Mouse (Mus musculus) C2C12 (cell line): Measurements from ENCODE around the gene Psmd10. TPM values are rescaled to one million over a fixed set of nuclear protein-coding genes. Genes with fewer than 3 reads are reported as not detected.

Experiments
- H3K27me3 ChIP-seq: one replicate; pipeline ENCODE4 v1.6.1; 2011; ENCODE audit not compliant: control insufficient read depth, insufficient read depth, insufficient read length
- H3K36me3 ChIP-seq: one replicate; pipeline ENCODE4 v1.6.1; 2011; ENCODE audit not compliant: control insufficient read depth, insufficient read depth
- H3K4me3 ChIP-seq: one replicate; pipeline ENCODE4 v1.5.1; 2011; ENCODE audit warnings: mild to moderate bottlenecking, control low read depth; ENCODE audit not compliant: poor library complexity, insufficient read depth, severe bottlenecking
- H3K79me2 ChIP-seq: one replicate; pipeline ENCODE4 v1.6.1; 2011; ENCODE audit not compliant: control insufficient read depth, insufficient read depth
- H3K79me3 ChIP-seq: one replicate; pipeline ENCODE4 v1.6.1; 2011; ENCODE audit warnings: low read depth, control low read depth
- H3ac ChIP-seq: one replicate; pipeline ENCODE3; 2011; ENCODE audit warnings: low read depth; ENCODE audit not compliant: control insufficient read depth, insufficient read length
- CEBPB ChIP-seq: IDR thresholded peaks from one replicate; pipeline ENCODE4 v1.6.1; 2011; ENCODE audit warnings: low read depth, mild to moderate bottlenecking, control low read depth, moderate library complexity
- CTCF ChIP-seq: IDR thresholded peaks from one replicate; pipeline ENCODE4 v1.5.1; 2011; ENCODE audit not compliant: control insufficient read depth, insufficient read depth, insufficient read length
- FOSL1 ChIP-seq: IDR thresholded peaks from one replicate; pipeline ENCODE4 v1.8.0; 2011; ENCODE audit warnings: mild to moderate bottlenecking, low read length; ENCODE audit not compliant: poor library complexity, insufficient read depth, severe bottlenecking
- MAX ChIP-seq: IDR thresholded peaks from one replicate; pipeline ENCODE4 v1.6.1; 2011; ENCODE audit warnings: mild to moderate bottlenecking, control low read depth
- MYOD1 ChIP-seq: IDR thresholded peaks from one replicate; pipeline ENCODE4 v1.6.1; 2011; ENCODE audit warnings: low read depth; ENCODE audit not compliant: control insufficient read depth, insufficient read length
- MYOG ChIP-seq: IDR thresholded peaks from one replicate; pipeline ENCODE4 v1.6.1; 2011; ENCODE audit not compliant: control insufficient read depth, insufficient read length; ENCODE audit errors: extremely low read depth
- USF1 ChIP-seq: IDR thresholded peaks from one replicate; pipeline ENCODE4 v1.6.1; 2011; ENCODE audit warnings: low read depth, mild to moderate bottlenecking, control low read depth, moderate library complexity
- long read RNA-seq, 2 experiments: library from polyadenylated mRNA; unstranded; transcript quantifications; one replicate each; pipeline ENCODE4 v2.0.0; 2019 to 2020
- polyA plus RNA-seq: library from polyadenylated mRNA; unstranded; fragments of >200 nt; fragmentation: generic; extraction: Trizol; gene quantifications from one replicate; pipeline ENCODE4 v1.2.1, GENCODE M21; 2012; ENCODE audit warnings: missing spikeins

Psmd10 gene
- 25.5 TPM for polyA plus RNA-seq
- long read RNA-seq, experiment 1, transcript Psmd10-201 (5 exons, 1,430 nt), result major isoform, 54 of 62 reads
- long read RNA-seq, experiment 1, partial matches to known transcripts, result 2 of 62 reads
- long read RNA-seq, experiment 1, other reads (novel, unspliced or antisense), result 2 of 62 reads
- long read RNA-seq, experiment 2, transcript Psmd10-202 (5 exons, 1,390 nt), result minor isoform, 7 of 75 reads
- long read RNA-seq, experiment 2, transcript Psmd10-201 (5 exons, 1,430 nt), result major isoform, 68 of 75 reads
- long read RNA-seq, experiment 2, partial matches to known transcripts, result 0 of 75 reads
- long read RNA-seq, experiment 2, other reads (novel, unspliced or antisense), result 0 of 75 reads

- no peaks in the 10 kb centered on the region for H3K27me3 ChIP-seq
- no peaks in the 10 kb centered on the region for H3K79me2 ChIP-seq
- TF ChIP-seq CTCF (no peak), MYOD1 (no peak), FOSL1 (no peak), MAX (no peak)
- peak within 1 kb of the TSS; percentile 53 for H3K4me3 ChIP-seq
- H3ac ChIP-seq, result peak within 1 kb of the TSS; percentile 83
- H3K36me3 ChIP-seq, result peaks cover 8% of the 10 kb centered on the region
- H3K79me3 ChIP-seq, result peaks cover 2% of the 10 kb centered on the region
These were observed at the start of gene Psmd10, which contains the start of gene Atg4a for GRCm38 (mm10) chrX:140956272-140956940. Gene Psmd10, minus strand, starts transcription at chrX:140956728. Gene Atg4a, plus strand, starts transcription at chrX:140956907.

GRCm38 (mm10) chrX:140998885-140999284 lies 42.4 kb upstream of the Psmd10 start:
- TF ChIP-seq USF1 (no peak), MAX (no peak), MYOG (no peak), FOSL1 (no peak), CEBPB (no peak), CTCF (no peak), MYOD1 (no peak)
- H3K4me3 ChIP-seq, result no peak overlapping the region

GRCm38 (mm10) chrX:140997912-140998545 lies 41.5 kb upstream of the Psmd10 start:
- H3K4me3 ChIP-seq, result no peak overlapping the region
- no peaks in the 10 kb centered on the region for H3K36me3 ChIP-seq
- no peak overlapping the region for H3ac ChIP-seq
- TF ChIP-seq FOSL1, result no peak
- TF ChIP-seq CEBPB, result no peak
- TF ChIP-seq CTCF, result no peak
- no peak for TF ChIP-seq MYOG
- no peak for TF ChIP-seq USF1
- no peak for TF ChIP-seq MAX
- no peak for TF ChIP-seq MYOD1
- H3K79me2 ChIP-seq, result no peaks in the 10 kb centered on the region
- H3K27me3 ChIP-seq, result no peaks in the 10 kb centered on the region
- no peaks in the 10 kb centered on the region for H3K79me3 ChIP-seq

More at GRCm38 (mm10) chrX:140998885-140999284, 42.4 kb upstream of the Psmd10 start:
- Histone ChIP-seq H3K27me3 (no peaks in the 10 kb centered on the region), H3K79me2 (no peaks in the 10 kb centered on the region), H3K36me3 (no peaks in the 10 kb centered on the region), H3ac (no peak overlapping the region), H3K79me3 (no peaks in the 10 kb centered on the region)

GRCm38 (mm10) chrX:140996909-140997516 lies 40.5 kb upstream of the Psmd10 start:
- TF ChIP-seq MYOD1 (no peak), FOSL1 (no peak), CTCF (no peak), USF1 (no peak), CEBPB (no peak), MYOG (no peak), MAX (no peak)
- Histone ChIP-seq H3K79me3 (no peaks in the 10 kb centered on the region), H3ac (no peak overlapping the region), H3K79me2 (no peaks in the 10 kb centered on the region), H3K4me3 (no peak overlapping the region), H3K36me3 (no peaks in the 10 kb centered on the region), H3K27me3 (no peaks in the 10 kb centered on the region)

GRCm38 (mm10) chrX:140985256-140985655 lies 28.7 kb upstream of the Psmd10 start:
- Histone ChIP-seq H3K4me3 (no peak overlapping the region), H3K36me3 (no peaks in the 10 kb centered on the region), H3ac (no peak overlapping the region), H3K27me3 (no peaks in the 10 kb centered on the region), H3K79me2 (no peaks in the 10 kb centered on the region), H3K79me3 (no peaks in the 10 kb centered on the region)
- TF ChIP-seq USF1 (no peak), FOSL1 (no peak), MAX (no peak), CEBPB (no peak)
